Mouse (Mus musculus) small intestine, adult 2 months (tissue): Measurements from ENCODE around the gene Zbtb38.

ENCODE experiments used
- CTCF ChIP-seq: fragments of 200-500 bp; IDR thresholded peaks from 2 replicates; pipeline ENCODE4 v1.5.1; 2012; ENCODE audit warnings: low read depth, mild to moderate bottlenecking, control low read depth, inconsistent platforms, low read length, moderate library complexity, mixed read lengths; ENCODE audit not compliant: insufficient replicate concordance, insufficient read length; ENCODE audit errors: extremely low read depth
- POLR2A ChIP-seq: fragments of 200-500 bp; IDR thresholded peaks from 2 replicates; pipeline ENCODE4 v1.6.1; 2012; ENCODE audit warnings: low read depth, mild to moderate bottlenecking, control low read depth, inconsistent platforms, low read length, moderate library complexity

GRCm38 (mm10) chr9:96716136-96716535 lies 36.5 kb downstream of the Zbtb38 start:
- TF ChIP-seq CTCF (no peak), POLR2A (no peak)
